Mouse (Mus musculus): ENCODE data around the gene Gm20388.

GRCm38 (mm10) chr8:120553441-120554123 lies 642.9 kb downstream of the Gm20388 start:
- TF ChIP-seq CHD2 (IDR thresholded peaks at IDR 0.05; ENCODE audit: low read depth, low read length), result no peak
- TF ChIP-seq ZNF384 (IDR thresholded peaks at IDR 0.05; ENCODE audit: low read depth, low read length), result no peak
- TF ChIP-seq HCFC1 (IDR thresholded peaks at IDR 0.05; ENCODE audit: borderline replicate concordance, insufficient read depth, low read length), result no peak
- TF ChIP-seq ZC3H11A (IDR thresholded peaks at IDR 0.05; ENCODE audit: borderline replicate concordance, low read depth, low read length), result no peak
